Mouse (Mus musculus) heart, adult 2 months (tissue): ENCODE measurements around the gene Gabbr2. TPM values are rescaled to one million over a fixed set of nuclear protein-coding genes. Genes with fewer than 3 reads are reported as not detected.

Experiments used
- DNase-seq, 2 experiments: peaks; one replicate each; pipeline ENCODE4 v3.0.0; 2021
- H3K27ac ChIP-seq: fragments of 200-600 bp; 2 replicates; pipeline ENCODE4 v1.8.1; 2022
- H3K27me3 ChIP-seq: fragments of 200-500 bp; 2 replicates; pipeline ENCODE4 v1.6.1; 2012; ENCODE audit warnings: mild to moderate bottlenecking, low read length, inconsistent platforms, mixed read lengths; ENCODE audit not compliant: control insufficient read depth, insufficient read depth
- H3K36me3 ChIP-seq: fragments of 200-500 bp; 2 replicates; pipeline ENCODE4 v1.6.1; 2012; ENCODE audit warnings: low read length, inconsistent platforms; ENCODE audit not compliant: control insufficient read depth, insufficient read depth
- H3K4me1 ChIP-seq: fragments of 200-500 bp; 2 replicates; pipeline ENCODE4 v1.6.1; 2011; ENCODE audit warnings: low read length; ENCODE audit not compliant: control insufficient read depth, insufficient read depth
- H3K4me3 ChIP-seq: fragments of 200-600 bp; 2 replicates; pipeline ENCODE4 v1.8.1; 2022
- H3K79me2 ChIP-seq: fragments of 200-500 bp; replicated peaks from 2 replicates; pipeline ENCODE4 v1.6.1; 2012; ENCODE audit warnings: mild to moderate bottlenecking, inconsistent platforms, low read length, moderate library complexity, mixed read lengths; ENCODE audit not compliant: control insufficient read depth, insufficient read depth
- H3K9ac ChIP-seq: fragments of 200-500 bp; 2 replicates; pipeline ENCODE4 v1.6.1; 2012; ENCODE audit warnings: low read depth, mild to moderate bottlenecking, control low read depth, inconsistent platforms, low read length, mixed read lengths
- CTCF ChIP-seq: fragments of 200-600 bp; IDR thresholded peaks from 2 replicates; pipeline ENCODE4 v1.8.1; 2022; ENCODE audit warnings: antibody characterized with exemption, mild to moderate bottlenecking, moderate library complexity
- EP300 ChIP-seq: fragments of 200-500 bp; IDR thresholded peaks from 2 replicates; pipeline ENCODE4 v1.6.1; 2011; ENCODE audit warnings: low read depth, low read length, control low read depth; ENCODE audit not compliant: insufficient read depth
- POLR2A ChIP-seq: fragments of 200-500 bp; IDR thresholded peaks from 2 replicates; pipeline ENCODE4 v1.6.1; 2011; ENCODE audit warnings: mild to moderate bottlenecking, low read depth, low read length, control low read depth; ENCODE audit not compliant: insufficient read depth
- WGBS: fragments of 180-500 bp; shearing (Covaris S2); methylation state at CpG from one replicate; pipeline ENCODE4 v1.1.7; 2018; 5-methylcytosine and 5-hydroxymethylcytosine counted together
- intact Hi-C: fragments of 180-260 bp; cut with DNase I; formaldehyde crosslinking; loops from one replicate; pipeline ENCODE4 v1.15.1; 2025
- polyA plus RNA-seq: library from polyadenylated mRNA; depleted of rRNA; stranded (reverse); fragments of >200 nt; gene quantifications from 2 replicates; pipeline ENCODE4 v1.2.3, GENCODE M21; 2012
- total RNA-seq, 2 experiments: library from RNA; stranded (reverse); gene quantifications; 2 replicates each; pipeline ENCODE4 v1.2.3; 2021

The Gabbr2 gene
- total and polyA plus RNA-seq, 3 experiments: 0.09 to 0.18 TPM; not detected in 1

DNA sequence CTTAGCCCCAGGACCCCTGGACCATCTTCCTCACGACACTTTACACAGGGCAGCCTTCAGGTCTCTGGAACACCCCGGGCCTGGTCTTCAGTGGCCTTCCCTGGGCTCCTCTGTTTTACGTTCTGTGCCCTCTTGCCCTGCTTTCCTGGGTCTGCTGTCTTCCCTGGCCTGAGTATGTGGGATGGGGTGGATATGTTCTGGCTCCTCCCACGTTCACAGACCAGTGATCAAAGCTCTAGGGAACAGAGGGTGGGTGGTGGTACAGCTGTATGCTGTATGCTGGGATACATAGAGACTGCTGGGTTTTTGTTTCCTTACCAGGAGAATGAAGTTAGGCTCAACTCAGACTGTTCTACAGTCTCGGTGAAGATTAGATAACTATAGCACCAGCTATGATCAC, 274.5 kb downstream of the Gabbr2 start:
- Histone ChIP-seq H3K36me3 (no peaks in the 10 kb centered on the region), H3K27ac (no peak overlapping the region), H3K4me1 (no peaks in the 10 kb centered on the region), H3K79me2 (no peaks in the 10 kb centered on the region), H3K4me3 (no peak overlapping the region), H3K9ac (no peak overlapping the region), H3K27me3 (no peaks in the 10 kb centered on the region)
- TF ChIP-seq POLR2A (no peak), EP300 (no peak), CTCF (no peak)
- no peak for DNase-seq
- 56% methylated on average over 5 of the region's 5 CpGs for WGBS
- intact Hi-C loops: no loop called here

DNA sequence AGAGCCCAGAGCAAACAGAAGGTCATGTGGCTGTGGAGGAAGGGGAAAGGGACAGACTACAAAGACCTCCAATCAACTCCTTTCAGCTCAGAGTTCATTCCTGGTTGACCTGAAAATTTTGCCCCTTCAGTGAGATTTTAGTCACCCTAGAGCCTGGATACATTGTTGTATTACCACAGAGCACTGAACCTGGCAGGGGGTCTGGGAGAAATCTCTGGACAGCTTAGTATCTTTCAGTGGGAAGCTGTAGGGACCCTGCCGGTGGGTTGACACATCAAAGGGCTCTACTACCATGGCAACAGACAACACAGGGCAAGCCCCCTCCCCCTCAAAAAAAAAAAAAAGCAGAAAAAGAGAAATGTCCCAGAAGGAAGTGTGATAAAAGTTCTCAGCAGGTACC, 275.3 kb downstream of the Gabbr2 start:
- intact Hi-C loops: no loop called here
- TF ChIP-seq EP300: no peak
- TF ChIP-seq CTCF: no peak
- TF ChIP-seq POLR2A: no peak
- H3K27ac ChIP-seq: no peak overlapping the region
- 29% methylated on average over 1 of the region's 1 CpGs for WGBS
- H3K9ac ChIP-seq: no peak overlapping the region
- no peaks in the 10 kb centered on the region for H3K79me2 ChIP-seq
- no peaks in the 10 kb centered on the region for H3K4me1 ChIP-seq
- DNase-seq: no peak
- H3K27me3 ChIP-seq: no peaks in the 10 kb centered on the region
- H3K36me3 ChIP-seq: no peaks in the 10 kb centered on the region
- no peak overlapping the region for H3K4me3 ChIP-seq

DNA sequence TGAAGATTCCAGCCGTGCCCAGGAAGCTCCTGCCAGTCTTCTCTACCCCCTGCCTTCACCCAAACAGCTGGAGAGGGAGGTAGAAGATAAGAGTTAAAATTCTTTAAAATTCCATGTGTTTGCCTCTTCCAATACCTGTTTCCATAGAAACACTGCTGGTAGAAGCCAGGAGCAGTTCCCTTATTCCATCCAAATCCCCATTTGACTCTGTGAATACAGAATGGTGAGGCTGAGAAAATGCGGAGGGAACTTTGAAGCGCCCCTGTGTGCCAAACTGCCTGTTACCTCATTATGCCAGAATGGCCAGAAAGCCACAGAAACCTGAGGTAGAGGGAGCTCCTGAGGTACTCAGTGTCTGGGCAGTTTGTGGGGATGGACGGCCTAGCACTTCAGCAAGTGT, 281.1 kb downstream of the Gabbr2 start:
- no peak overlapping the region for H3K4me3 ChIP-seq
- no peaks in the 10 kb centered on the region for H3K36me3 ChIP-seq
- intact Hi-C loops: no loop called here
- H3K79me2 ChIP-seq: no peaks in the 10 kb centered on the region
- H3K4me1 ChIP-seq: no peaks in the 10 kb centered on the region
- H3K27ac ChIP-seq: no peak overlapping the region
- WGBS: 71% methylated on average over 4 of the region's 4 CpGs
- no peaks in the 10 kb centered on the region for H3K27me3 ChIP-seq
- TF ChIP-seq POLR2A: no peak
- no peak for TF ChIP-seq CTCF
- no peak for TF ChIP-seq EP300
- DNase-seq: no peak
- no peak overlapping the region for H3K9ac ChIP-seq

DNA sequence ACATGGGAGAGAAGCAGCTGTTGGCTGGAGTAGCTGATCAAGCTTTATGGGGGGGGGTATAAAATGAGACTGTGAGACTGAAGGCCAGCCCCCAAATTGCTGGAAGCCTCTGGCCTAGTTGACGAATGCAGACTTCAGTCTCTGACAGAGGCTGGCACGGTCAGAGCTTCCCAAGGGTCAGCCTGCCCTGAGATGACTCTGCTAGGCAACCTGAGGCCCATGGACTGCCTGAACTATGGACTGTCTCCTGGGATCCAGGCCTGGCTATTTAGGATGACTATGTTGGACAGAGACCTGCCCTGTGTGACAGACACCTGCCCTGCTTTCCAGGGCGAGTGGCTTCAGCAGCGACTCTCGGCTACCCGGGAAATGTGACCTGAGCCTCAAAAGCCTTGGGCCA, 281.7 kb downstream of the Gabbr2 start:
- intact Hi-C loops: no loop called here
- WGBS: 71% methylated on average over 6 of the region's 6 CpGs
- no peaks in the 10 kb centered on the region for H3K79me2 ChIP-seq
- no peak for DNase-seq
- H3K4me1 ChIP-seq: no peaks in the 10 kb centered on the region
- H3K36me3 ChIP-seq: no peaks in the 10 kb centered on the region
- no peak overlapping the region for H3K27ac ChIP-seq
- H3K27me3 ChIP-seq: no peaks in the 10 kb centered on the region
- TF ChIP-seq EP300 (no peak), POLR2A (no peak)
- H3K9ac ChIP-seq: no peak overlapping the region
- H3K4me3 ChIP-seq: no peak overlapping the region

DNA sequence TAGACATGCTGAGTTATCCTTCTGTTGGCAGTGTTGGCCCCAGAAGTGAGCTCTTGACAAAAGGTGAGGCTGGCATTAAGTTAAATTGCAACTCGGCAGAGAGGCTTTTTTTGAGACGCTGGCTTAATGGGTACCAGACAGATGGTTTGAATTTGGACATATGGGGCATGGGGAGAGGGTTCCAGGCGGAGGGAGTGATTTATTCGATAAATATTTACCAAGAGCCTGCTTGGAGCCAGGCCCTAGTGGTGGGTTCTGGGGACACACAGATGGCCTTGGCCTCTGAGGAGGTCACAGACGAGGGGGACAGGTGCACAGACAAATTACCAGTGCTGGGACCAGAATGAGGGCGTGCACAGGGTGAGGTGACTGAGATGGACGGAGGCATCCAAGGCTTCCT, 282.2 kb downstream of the Gabbr2 start:
- no peak for TF ChIP-seq EP300
- no peak for TF ChIP-seq CTCF
- no peak for TF ChIP-seq POLR2A
- Histone ChIP-seq H3K27me3 (no peaks in the 10 kb centered on the region), H3K27ac (no peak overlapping the region), H3K36me3 (no peaks in the 10 kb centered on the region), H3K4me1 (no peaks in the 10 kb centered on the region), H3K4me3 (no peak overlapping the region), H3K79me2 (no peaks in the 10 kb centered on the region), H3K9ac (no peak overlapping the region)
- no peak for DNase-seq
- intact Hi-C loops: loop anchor here (5.0 kb wide), 1 partner anchor 48 kb away; no protein-coding TSS in a partner anchor
- 85% methylated on average over 7 of the region's 7 CpGs for WGBS

DNA sequence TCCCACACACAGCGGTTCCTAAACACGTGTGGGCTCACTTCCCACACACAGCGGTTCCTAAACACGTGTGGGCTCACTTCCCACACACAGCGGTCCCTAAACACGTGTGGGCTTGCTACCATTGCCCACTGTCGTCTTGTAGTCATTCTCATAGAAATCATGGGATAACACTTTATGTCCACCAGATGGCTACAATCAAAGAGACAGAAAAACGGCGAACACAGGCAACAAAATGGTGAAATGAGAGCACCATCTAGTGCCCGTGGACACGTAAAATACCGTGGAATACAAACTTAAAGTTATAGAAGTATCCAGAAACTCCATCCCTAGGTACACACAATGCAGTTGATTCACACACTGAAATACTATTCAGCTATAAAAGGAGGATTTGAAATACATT, 285.9 kb downstream of the Gabbr2 start:
- Histone ChIP-seq H3K4me1 (no peaks in the 10 kb centered on the region), H3K27ac (no peak overlapping the region), H3K36me3 (no peaks in the 10 kb centered on the region), H3K9ac (no peak overlapping the region), H3K27me3 (no peaks in the 10 kb centered on the region), H3K4me3 (no peak overlapping the region), H3K79me2 (no peaks in the 10 kb centered on the region)
- intact Hi-C loops: loop anchor here (5.0 kb wide), 1 partner anchor 52 kb away; no protein-coding TSS in a partner anchor
- no peak for DNase-seq
- 75% methylated on average over 12 of the region's 12 CpGs for WGBS
- TF ChIP-seq CTCF (peak; percentile 11; the same call in 1 of the 2 replicates), EP300 (no peak)
